Mouse (Mus musculus) E14TG2a.4 (cell line): ENCODE results near the gene Dusp14.

Experiments
- CTCF ChIP-seq: conservative IDR thresholded peaks from 2 replicates; pipeline ENCODE4 v1.5.1; 2014; ENCODE audit warnings: low read length
- NANOG ChIP-seq: IDR thresholded peaks from 2 replicates; pipeline ENCODE4 v1.6.1; 2014; ENCODE audit warnings: borderline replicate concordance, low read length, mixed read lengths
- POU5F1 ChIP-seq: IDR thresholded peaks from 2 replicates; pipeline ENCODE4 v1.6.1; 2014; ENCODE audit warnings: low read length, borderline replicate concordance

DNA sequence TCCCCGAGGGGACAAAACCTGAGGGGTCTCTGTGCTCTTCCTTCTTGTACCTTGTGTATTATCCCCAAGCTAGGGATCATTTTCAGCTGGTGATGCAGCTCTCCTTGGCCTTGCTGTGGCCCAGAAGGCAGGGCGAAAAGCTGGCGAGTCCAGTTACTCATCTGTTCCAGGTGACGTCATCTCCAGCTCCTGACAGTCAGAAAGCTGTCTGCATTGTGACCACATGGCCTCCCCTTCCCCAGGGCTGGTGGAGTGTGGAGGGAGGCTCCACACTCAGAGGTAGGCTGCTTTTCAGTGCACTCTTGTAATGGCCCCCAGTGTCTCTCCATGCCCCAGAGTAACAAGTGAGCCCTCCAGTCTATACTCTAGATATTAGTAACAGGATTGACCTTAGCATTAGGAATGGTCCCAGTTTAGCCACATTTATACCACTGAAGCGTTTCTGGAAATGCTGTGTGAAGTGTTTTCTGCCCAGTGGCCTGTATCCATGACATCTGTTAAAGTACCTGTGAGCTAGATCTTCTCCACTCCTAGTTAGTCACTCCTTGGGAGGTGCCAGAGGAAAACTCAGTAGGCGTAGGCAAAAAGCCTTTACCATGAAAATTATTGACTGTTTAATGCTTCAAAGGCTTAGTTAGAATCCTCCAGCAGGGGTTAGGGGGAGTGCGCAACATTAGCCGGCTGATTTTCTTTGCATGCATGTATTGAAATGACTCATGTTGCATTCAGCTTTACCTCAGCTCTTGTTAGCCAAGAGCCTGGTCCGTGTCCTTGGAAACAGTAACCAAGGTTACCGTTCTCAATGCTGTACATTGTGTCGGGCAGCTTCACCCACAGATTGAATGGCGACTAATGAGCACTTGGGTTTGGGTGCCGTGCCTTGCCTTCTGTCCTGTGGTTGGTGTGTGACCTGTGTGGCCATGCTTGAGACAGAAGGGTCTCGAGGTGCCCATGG lies 26.0 kb downstream of the Dusp14 start:
- no peak for TF ChIP-seq NANOG
- no peak for TF ChIP-seq CTCF
- TF ChIP-seq POU5F1, result no peak
